Mouse (Mus musculus) spleen, adult 12 weeks (tissue): ENCODE results near the gene Slc6a14.

Experiments
- DNase-seq: peaks from one replicate; pipeline ENCODE4 v3.0.0; 2022; ENCODE audit warnings: low spot score

Gene Slc6a14

DNA sequence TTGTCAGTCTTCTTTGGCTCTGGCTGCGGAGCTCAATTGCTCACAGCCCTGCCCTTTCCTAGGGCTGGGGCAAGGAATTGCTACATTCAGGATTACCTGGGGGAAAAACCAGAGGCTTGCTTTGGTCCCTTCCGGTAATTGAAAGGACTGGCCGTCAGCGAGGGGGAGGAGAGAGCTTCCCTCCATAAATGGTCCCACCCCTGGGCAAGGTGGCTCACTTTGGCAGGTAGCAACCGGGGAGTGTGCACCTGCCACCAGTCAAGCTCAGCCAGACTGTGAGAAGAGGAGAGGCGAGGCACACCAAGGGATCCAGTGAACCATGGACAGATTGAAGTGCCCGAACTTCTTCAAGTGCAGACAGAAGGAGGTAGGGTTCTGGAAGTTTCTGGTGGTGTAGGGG, at the start of gene Slc6a14:
Gene Slc6a14, plus strand, starts transcription at position 68 of the 400 bp plus-strand sequence.
- DNase-seq: no peak

- no peak for DNase-seq
Observed at GRCm38 (mm10) chrX:21670896-21671295, 43.8 kb upstream of the Slc6a14 start.

DNA sequence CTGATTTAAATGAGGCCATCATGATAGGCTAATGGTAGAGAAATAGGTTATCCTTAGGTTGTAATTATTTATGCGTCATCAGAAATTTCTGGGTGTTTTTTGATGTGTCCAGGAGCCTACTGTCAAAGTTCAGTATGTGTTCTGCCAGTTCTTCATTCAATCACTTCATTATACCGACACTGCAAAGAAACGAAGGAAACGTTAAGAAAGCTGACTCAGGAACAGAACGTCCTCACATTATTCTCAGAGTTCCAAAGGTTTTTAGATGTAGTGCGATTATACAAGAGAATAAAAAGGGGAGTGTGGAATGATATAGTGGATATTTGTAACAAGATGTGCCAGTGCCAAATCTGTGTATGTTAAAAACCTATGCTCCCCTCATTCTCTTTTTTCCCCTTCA, 19.5 kb upstream of the Slc6a14 start:
- no peak for DNase-seq

GRCm38 (mm10) chrX:21695687-21696086, 19.0 kb upstream of the Slc6a14 start:
- DNase-seq: no peak

DNA sequence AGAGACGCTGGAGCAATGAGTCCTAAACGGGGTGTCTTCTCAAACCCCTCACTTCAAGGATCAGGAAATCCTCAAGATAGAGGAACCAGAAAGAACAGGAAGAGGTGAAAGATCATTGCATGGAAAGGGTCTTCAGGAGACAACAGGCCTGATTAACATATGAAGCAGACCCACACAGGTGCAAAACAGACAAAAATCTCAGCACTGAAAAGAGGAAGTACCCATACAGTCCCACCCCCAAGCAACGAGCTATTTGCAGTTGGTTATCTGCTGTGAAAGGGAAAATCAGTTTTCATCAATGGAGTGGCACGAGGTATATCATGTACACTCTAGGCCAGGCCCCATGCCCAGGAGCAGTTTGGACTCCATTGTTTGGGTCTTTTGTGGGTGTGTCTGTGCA, 13.1 kb upstream of the Slc6a14 start:
- no peak for DNase-seq

DNA sequence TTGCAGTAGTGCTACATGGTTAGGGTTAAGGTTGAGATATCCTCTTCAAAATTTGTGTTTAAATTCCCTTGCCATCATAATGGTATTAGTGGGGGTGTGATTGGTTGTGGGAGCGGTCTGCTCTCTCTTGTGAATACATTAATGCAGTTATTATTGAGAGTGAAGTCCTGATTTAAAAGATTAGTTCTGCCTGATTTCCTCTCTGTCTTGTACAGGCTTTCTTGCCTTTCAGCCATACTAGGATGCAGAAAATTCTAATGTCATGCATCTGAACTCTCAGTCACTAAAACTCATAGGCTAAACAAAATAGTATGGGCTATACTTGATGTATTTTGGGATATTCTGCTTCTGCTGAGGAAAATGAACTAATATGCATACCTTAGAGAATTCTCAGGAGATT, 10.2 kb upstream of the Slc6a14 start:
- DNase-seq: no peak

DNA sequence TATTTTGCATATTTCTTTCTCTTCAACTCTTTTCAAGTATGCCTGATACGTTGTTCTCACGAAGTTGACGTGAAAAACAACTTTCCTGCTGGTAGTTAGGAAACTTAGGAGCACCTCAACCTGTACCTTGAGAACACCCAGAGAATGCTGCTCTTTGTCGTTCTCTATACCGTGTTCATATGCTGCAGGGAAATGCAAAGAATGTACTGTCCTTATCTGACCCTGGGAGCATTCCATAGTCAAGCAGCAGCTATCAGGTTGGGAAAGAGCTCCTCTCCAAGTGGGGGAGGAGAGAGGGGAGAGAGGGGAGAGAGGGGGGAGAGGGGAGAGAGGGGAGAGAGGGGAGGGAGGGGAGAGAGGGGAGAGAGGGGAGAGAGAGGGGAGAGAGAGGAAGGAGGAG, 597 bp downstream of the Slc6a14 start:
- DNase-seq: no peak

- DNase-seq: no peak
Observed at GRCm38 (mm10) chrX:21716885-21717284, 2.2 kb downstream of the Slc6a14 start.

DNA sequence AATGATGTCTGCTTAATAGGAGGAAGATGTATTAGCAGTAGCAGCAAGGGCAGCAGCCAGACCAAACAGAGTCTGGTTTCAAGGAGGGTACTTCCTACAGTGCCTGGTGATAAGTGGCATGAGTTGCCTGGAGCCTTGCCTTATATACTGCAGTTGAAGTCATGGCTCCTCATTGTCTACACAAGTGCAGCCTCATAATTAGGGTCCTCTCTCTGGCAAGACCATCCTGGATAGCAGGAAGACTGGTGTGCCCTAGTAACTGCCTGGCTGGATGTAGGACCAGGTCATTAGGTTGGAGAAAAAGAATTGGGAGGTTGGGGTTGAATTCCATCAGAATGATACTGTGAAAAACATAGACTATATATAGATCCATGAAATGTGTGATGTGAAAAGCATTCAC, 30.3 kb downstream of the Slc6a14 start, which contains the start of gene Gm28269:
Gene Gm28269, minus strand, starts transcription at position 101 of the 400 bp plus-strand sequence.
- no peak for DNase-seq
